Mouse (Mus musculus) embryonic facial prominence, embryonic 12.5 days (tissue): ENCODE measurements around the gene Ifnar2. TPM values are rescaled to one million over a fixed set of nuclear protein-coding genes. Genes with fewer than 3 reads are reported as not detected.
A peak's percentile ranks its signal among the peaks of the same experiment; 100 is the strongest.
"Not testable (repeated sequence)": the region's sequence is repeated elsewhere in the genome, so short reads cannot be mapped to it uniquely, and the experiment has no call there.

Experiments used
- ATAC-seq: fragments of 200-750 bp; cut with Nextera tagmentation; 2 replicates; pipeline ENCODE4 v1.8.0; 2017; ENCODE audit not compliant: insufficient number of reproducible peaks, insufficient read depth, low FRiP score, low TSS enrichment
- H3K27ac ChIP-seq: fragments of 300-500 bp; sonication (generic); 2 replicates; pipeline ENCODE4 v1.5.1; 2016; ENCODE audit warnings: mild to moderate bottlenecking
- H3K27me3 ChIP-seq: fragments of 300-500 bp; sonication (generic); 2 replicates; pipeline ENCODE4 v1.6.1; 2016; ENCODE audit warnings: mild to moderate bottlenecking, moderate library complexity
- H3K36me3 ChIP-seq: fragments of 300-500 bp; sonication (generic); 2 replicates; pipeline ENCODE4 v1.6.1; 2016; ENCODE audit warnings: mild to moderate bottlenecking
- H3K4me1 ChIP-seq: fragments of 300-500 bp; sonication (generic); 2 replicates; pipeline ENCODE4 v1.6.1; 2016
- H3K4me2 ChIP-seq: fragments of 300-500 bp; sonication (generic); replicated peaks from 2 replicates; pipeline ENCODE4 v1.6.1; 2016; ENCODE audit warnings: mild to moderate bottlenecking, moderate library complexity
- H3K4me3 ChIP-seq: fragments of 300-500 bp; sonication (generic); 2 replicates; pipeline ENCODE4 v1.5.1; 2016; ENCODE audit warnings: mild to moderate bottlenecking
- H3K9ac ChIP-seq: fragments of 300-500 bp; sonication (generic); 2 replicates; pipeline ENCODE4 v1.6.1; 2016; ENCODE audit warnings: mild to moderate bottlenecking, moderate library complexity
- H3K9me3 ChIP-seq: fragments of 300-500 bp; sonication (generic); 2 replicates; pipeline ENCODE4 v1.6.1; 2016; ENCODE audit warnings: mild to moderate bottlenecking, moderate library complexity
- WGBS: fragments of 180-500 bp; shearing (Covaris S2); methylation state at CpG from one replicate; pipeline ENCODE4 v1.1.7; 2016; 5-methylcytosine and 5-hydroxymethylcytosine counted together
- polyA plus RNA-seq: library from polyadenylated mRNA; unstranded; fragments of >200 nt; fragmentation: Nextera tagmentation; extraction: Ambion mirVana; gene quantifications from 2 replicates; pipeline ENCODE4 v1.2.1, GENCODE M21; 2016

The Ifnar2 gene
- polyA plus RNA-seq, 1 experiment from 2014 or later, result 42.6 TPM

DNA sequence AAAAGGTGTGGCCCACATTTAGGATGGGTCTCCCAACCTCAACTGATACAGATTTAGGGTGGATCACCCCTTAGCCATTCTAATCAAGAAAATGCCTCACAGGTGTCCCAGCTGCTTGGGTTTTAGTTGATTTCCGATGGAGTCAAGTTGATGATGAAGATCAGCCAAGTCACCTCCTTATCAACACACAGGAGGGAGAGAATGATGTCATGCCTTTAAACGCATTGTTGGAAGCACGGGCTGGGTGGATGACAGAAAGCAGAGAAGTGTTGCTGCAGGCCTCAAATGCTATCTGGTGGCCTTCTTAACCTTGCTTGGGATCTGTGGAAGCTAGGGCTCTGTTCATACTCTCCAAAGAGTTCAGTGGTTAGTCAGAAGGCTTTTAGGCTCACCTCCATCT, 61.5 kb downstream of the Ifnar2 start:
- H3K27me3 ChIP-seq, result no peaks in the 10 kb centered on the region
- no peak overlapping the region for H3K9ac ChIP-seq
- H3K27ac ChIP-seq, result no peak overlapping the region
- 92% methylated on average over 3 of the region's 3 CpGs for WGBS
- H3K4me1 ChIP-seq, result 0 out of 2 replicates have a peak, but pooled peaks cover 2% of the 10 kb centered on the region
- H3K36me3 ChIP-seq, result no peaks in the 10 kb centered on the region
- no peaks in the 10 kb centered on the region for H3K9me3 ChIP-seq
- H3K4me3 ChIP-seq, result no peak overlapping the region
- ATAC-seq, result no peak
- H3K4me2 ChIP-seq, result no peak overlapping the region

DNA sequence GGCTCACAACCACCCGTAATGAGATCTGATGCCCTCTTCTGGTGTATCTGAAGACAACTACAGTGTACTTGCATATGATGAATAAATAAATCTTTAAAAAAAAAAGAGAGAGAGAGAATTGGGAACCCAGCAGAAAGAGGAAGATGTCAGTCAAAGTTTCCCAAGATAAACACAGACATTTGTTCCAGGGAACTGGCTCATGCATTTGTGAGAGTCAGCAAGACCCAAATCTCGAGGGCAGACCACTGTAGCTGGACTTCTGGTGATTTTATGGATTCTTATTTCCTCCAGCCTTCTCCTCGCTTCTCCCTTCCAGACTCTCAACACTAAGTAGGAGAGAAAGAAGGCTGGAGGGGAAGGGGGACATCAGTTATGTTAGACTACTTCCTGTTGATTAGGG, 65.5 kb downstream of the Ifnar2 start:
- no peaks in the 10 kb centered on the region for H3K36me3 ChIP-seq
- 0 out of 2 replicates have a peak, but pooled peaks cover 2% of the 10 kb centered on the region for H3K4me1 ChIP-seq
- 59% methylated on average over 3 of the region's 3 CpGs for WGBS
- H3K4me3 ChIP-seq, result no peak overlapping the region
- H3K27ac ChIP-seq, result no peak overlapping the region
- no peaks in the 10 kb centered on the region for H3K27me3 ChIP-seq
- no peak overlapping the region for H3K4me2 ChIP-seq
- ATAC-seq, result no peak
- H3K9me3 ChIP-seq, result no peaks in the 10 kb centered on the region
- no peak overlapping the region for H3K9ac ChIP-seq

DNA sequence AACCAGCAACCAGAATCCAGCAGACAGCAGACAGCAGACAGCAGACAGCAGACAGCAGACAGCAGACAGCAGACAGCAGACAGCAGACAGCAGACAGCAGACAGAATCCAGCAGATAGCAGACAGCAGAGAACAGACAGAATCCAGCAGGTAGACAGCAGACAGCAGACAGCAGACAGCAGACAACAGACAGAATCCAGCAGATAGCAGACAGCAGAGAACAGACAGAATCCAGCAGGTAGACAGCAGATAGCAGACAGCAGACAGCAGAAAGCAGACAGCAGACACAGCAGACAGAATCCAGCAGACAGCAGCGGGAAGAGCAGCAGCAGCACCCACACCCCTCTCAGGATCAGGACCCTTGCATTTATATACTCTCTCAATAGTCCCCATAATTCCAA, 66.0 kb downstream of the Ifnar2 start:
- ATAC-seq, result not testable (repeated sequence)
- WGBS, result 92% methylated on average over 1 of the region's 1 CpGs

DNA sequence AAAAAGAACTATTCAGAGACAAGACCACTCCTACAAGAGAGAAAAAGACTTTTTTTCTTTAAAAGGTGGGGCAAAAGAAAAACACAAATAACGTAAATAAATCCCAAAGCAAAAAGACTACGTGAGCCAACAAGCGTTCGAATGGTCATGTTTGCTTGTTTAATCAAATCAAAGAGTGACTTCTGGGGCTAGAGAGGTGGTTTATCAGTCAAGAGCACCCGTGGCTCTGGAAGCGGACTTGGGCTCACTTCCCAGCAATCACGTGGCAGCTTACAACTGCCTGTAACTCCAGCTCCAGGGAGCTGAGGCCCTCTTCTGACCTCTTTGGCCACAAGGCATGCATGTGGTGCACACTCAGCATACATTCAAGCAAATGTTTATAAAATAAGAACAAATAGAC, 68.8 kb downstream of the Ifnar2 start:
- H3K9me3 ChIP-seq, result no peaks in the 10 kb centered on the region
- H3K36me3 ChIP-seq, result no peaks in the 10 kb centered on the region
- H3K9ac ChIP-seq, result no peak overlapping the region
- H3K27me3 ChIP-seq, result no peaks in the 10 kb centered on the region
- 58% methylated on average over 7 of the region's 7 CpGs for WGBS
- no peak overlapping the region for H3K4me2 ChIP-seq
- no peak overlapping the region for H3K27ac ChIP-seq
- H3K4me3 ChIP-seq, result no peak overlapping the region
- ATAC-seq, result no peak
- H3K4me1 ChIP-seq, result no peaks in the 10 kb centered on the region

More for the DNA sequence above, 66.0 kb downstream of the Ifnar2 start:
- not testable (repeated sequence) for H3K4me3 ChIP-seq, H3K9me3 ChIP-seq, H3K4me1 ChIP-seq, H3K27ac ChIP-seq, H3K4me2 ChIP-seq, H3K36me3 ChIP-seq, H3K9ac ChIP-seq, H3K27me3 ChIP-seq

DNA sequence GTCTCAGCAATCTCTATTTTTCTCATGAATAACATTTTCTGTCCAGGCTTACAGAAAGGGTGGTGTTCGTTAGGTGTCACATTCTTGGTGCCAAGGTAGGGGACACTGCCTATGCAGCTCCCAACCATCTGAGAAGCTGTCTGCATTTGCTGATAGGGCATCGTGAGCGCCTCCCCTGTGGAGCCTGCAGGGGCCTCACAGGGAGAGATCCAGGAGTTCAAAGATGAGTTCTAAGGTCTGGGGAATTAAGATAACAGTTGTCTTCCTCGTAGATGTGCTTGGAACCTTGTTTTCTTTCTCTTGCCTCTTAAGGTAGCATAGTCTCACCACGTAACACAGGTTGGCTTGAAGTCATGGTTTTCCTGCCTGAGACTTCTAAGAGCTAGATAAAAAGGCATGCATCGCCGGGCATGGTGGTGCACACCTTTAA, 69.2 kb downstream of the Ifnar2 start:
- 82% methylated on average over 7 of the region's 7 CpGs for WGBS
- Histone ChIP-seq H3K27me3 (no peaks in the 10 kb centered on the region), H3K9me3 (no peaks in the 10 kb centered on the region), H3K27ac (no peak overlapping the region), H3K4me2 (no peak overlapping the region), H3K36me3 (no peaks in the 10 kb centered on the region), H3K9ac (no peak overlapping the region), H3K4me3 (no peak overlapping the region), H3K4me1 (peaks cover under 1% of the 10 kb centered on the region; the same call in 1 of the 2 replicates)
- ATAC-seq, result no peak

DNA sequence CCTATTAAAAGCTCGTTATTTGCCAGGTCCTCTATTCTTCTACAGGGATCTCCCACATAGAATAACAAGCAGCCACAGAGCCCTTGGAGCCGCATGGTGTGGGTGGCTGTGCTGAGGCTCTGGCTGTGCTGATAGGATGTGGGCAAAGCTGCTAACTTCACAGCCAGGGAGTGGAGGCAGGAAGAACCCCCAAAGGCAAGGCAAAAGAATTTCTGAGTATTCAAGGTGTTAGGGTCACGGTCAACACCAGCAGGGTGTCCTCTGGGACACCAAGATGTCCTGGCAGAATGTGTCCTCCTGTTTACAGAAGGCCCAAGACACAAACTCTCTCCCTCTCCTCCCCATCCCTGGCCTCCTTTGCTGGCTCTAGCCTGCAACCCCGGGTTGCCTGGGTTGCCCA, 69.9 kb downstream of the Ifnar2 start:
- no peak overlapping the region for H3K4me3 ChIP-seq
- no peak overlapping the region for H3K4me2 ChIP-seq
- H3K27ac ChIP-seq, result no peak overlapping the region
- 73% methylated on average over 4 of the region's 4 CpGs for WGBS
- H3K9ac ChIP-seq, result no peak overlapping the region
- no peaks in the 10 kb centered on the region for H3K36me3 ChIP-seq
- no peak for ATAC-seq
- H3K27me3 ChIP-seq, result no peaks in the 10 kb centered on the region
- peaks cover 5% of the 10 kb centered on the region; the same call in 1 of the 2 replicates for H3K4me1 ChIP-seq
- no peaks in the 10 kb centered on the region for H3K9me3 ChIP-seq

DNA sequence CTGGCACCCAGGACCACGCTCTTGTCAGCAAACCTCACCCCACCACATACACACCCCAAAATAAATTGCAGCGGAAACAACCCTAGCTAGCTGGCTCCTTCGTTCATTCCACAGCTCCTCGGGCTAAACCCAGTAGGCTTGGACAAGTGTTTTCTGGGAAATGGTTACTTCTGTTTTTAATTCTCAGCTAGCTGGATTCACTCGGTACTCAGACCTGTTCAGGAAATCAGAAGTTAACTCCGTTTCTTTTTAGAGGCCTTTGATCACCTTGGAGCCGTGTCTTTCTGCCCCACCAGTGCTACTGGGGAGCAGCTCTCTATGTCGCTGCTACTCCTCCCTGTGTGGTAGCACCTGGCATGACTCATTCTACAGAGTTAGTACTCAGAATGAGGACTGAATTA, 70.6 kb downstream of the Ifnar2 start:
- Histone ChIP-seq H3K4me3 (no peak overlapping the region), H3K27ac (no peak overlapping the region), H3K4me2 (no peak overlapping the region), H3K4me1 (peaks cover 5% of the 10 kb centered on the region; the same call in 1 of the 2 replicates), H3K27me3 (no peaks in the 10 kb centered on the region), H3K9ac (no peak overlapping the region), H3K36me3 (no peaks in the 10 kb centered on the region), H3K9me3 (no peaks in the 10 kb centered on the region)
- no peak for ATAC-seq
- 40% methylated on average over 8 of the region's 8 CpGs for WGBS

DNA sequence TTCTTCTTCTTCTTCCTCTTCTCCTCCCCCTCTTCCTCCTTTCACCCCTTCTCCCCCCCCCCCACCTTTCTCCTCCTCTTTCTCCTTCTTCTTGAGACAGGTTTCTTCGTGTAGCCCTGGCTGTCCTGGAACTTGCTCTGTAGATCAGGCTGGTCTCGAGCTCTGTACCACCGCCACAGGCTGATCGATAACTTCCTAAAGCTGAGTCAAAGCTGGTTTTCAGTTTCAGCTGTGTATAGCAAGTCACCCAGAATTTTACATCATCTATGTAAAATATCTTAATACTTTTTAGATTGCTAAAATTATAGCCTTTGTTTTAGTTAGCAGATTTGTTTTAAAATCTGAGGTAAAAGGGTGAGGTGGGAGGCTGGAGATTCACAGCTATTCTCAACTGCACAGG, 72.3 kb downstream of the Ifnar2 start:
- ATAC-seq, result no peak
- Histone ChIP-seq H3K4me1 (peaks cover 5% of the 10 kb centered on the region; the same call in 1 of the 2 replicates), H3K36me3 (no peaks in the 10 kb centered on the region), H3K27ac (no peak overlapping the region), H3K9me3 (no peaks in the 10 kb centered on the region), H3K9ac (no peak overlapping the region), H3K27me3 (no peaks in the 10 kb centered on the region), H3K4me3 (no peak overlapping the region), H3K4me2 (no peak overlapping the region)
- 83% methylated on average over 4 of the region's 4 CpGs for WGBS

DNA sequence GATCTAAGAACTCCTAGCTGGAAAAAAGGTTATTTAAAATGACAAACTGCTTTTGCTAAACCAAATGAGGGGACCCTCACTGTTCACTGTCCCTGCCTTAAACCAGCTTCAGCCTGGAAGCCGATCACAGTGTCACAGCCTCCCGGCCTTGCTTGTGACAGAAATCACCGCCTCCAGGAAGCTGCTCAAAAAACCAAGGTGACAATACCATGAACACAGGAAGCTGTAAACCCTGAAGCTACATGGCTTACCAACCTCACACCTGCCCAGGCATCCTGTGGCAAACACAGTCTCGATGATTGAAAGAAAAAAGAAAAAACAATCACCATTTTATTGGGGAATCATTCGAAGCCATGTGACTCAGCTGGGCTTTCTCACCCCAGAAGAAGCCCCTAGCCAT, 73.0 kb downstream of the Ifnar2 start:
- Histone ChIP-seq H3K9me3 (no peaks in the 10 kb centered on the region), H3K4me3 (no peak overlapping the region), H3K4me2 (no peak overlapping the region), H3K27me3 (no peaks in the 10 kb centered on the region), H3K9ac (no peak overlapping the region), H3K27ac (no peak overlapping the region), H3K36me3 (no peaks in the 10 kb centered on the region), H3K4me1 (peaks cover 5% of the 10 kb centered on the region; the same call in 1 of the 2 replicates)
- no peak for ATAC-seq
- 88% methylated on average over 5 of the region's 5 CpGs for WGBS

DNA sequence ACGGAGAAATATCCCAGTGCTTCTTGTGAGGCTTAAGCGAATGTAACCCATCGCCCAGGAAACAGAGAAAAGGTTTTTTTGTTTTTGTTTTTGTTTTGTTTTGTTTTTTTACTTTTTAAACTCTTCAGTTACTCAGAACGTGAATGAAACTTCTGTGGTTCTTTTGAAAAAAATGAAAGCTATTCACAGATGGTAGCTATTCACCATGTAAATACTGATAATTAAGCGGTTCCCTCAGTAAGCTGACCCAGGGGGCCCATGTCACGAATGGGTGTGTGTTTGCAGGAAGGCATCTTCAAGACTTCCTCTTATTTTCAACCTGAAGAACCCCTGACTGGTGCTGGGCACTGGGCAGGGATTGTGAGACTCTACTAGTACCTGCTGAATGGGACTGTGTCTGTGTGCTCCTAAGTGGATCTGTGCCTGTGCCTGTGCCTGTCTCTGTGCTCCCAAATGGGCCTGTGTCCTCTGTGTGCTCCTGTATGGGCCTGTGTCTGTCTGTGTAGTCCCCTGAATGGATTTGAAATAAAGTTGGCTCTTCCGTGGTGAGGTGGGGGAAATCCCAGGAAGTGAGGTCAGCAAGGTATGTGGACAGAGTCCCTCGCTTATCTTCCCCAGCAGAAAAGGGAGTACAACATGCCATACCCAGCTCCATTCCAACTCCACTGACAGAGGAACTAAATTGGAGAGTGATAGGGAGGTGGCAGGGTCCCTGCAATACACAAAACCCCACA, 74.4 kb downstream of the Ifnar2 start:
- Histone ChIP-seq H3K9ac (no peak overlapping the region), H3K27ac (no peak overlapping the region)

DNA sequence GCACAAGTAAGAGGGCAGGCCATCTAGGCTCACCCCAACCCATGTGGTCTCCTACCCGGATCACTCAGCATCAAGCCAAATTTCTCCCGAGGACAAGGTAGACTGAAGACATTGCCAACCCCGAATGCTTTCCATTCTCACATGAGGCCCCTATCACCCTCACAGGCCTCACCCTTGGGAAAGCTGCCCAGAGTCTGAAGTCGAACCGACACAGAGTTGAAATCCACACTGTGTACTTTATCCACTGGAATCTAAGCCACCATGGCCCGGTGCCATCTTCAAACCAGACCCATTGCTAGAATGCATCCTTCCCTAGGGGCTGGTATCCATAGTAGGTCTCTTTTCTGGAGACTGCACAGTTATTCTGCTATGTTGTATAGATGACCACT, 74.9 kb downstream of the Ifnar2 start:
- peak; percentile 15; the same call in 1 of the 2 replicates for ATAC-seq
- H3K4me2 ChIP-seq, result no peak overlapping the region
- no peaks in the 10 kb centered on the region for H3K9me3 ChIP-seq
- no peak overlapping the region for H3K27ac ChIP-seq
- H3K9ac ChIP-seq, result no peak overlapping the region
- H3K36me3 ChIP-seq, result no peaks in the 10 kb centered on the region
- peaks cover 5% of the 10 kb centered on the region; the same call in 1 of the 2 replicates for H3K4me1 ChIP-seq
- no peak overlapping the region for H3K4me3 ChIP-seq
- no peaks in the 10 kb centered on the region for H3K27me3 ChIP-seq
- WGBS, result 83% methylated on average over 6 of the region's 6 CpGs

More for the DNA sequence above, 74.4 kb downstream of the Ifnar2 start:
- Histone ChIP-seq H3K4me3 (no peak overlapping the region), H3K27me3 (no peaks in the 10 kb centered on the region), H3K9me3 (no peaks in the 10 kb centered on the region), H3K4me1 (peaks cover 5% of the 10 kb centered on the region; the same call in 1 of the 2 replicates), H3K4me2 (no peak overlapping the region), H3K36me3 (no peaks in the 10 kb centered on the region)
- 48% methylated on average over 8 of the region's 8 CpGs for WGBS
- ATAC-seq, result no peak

DNA sequence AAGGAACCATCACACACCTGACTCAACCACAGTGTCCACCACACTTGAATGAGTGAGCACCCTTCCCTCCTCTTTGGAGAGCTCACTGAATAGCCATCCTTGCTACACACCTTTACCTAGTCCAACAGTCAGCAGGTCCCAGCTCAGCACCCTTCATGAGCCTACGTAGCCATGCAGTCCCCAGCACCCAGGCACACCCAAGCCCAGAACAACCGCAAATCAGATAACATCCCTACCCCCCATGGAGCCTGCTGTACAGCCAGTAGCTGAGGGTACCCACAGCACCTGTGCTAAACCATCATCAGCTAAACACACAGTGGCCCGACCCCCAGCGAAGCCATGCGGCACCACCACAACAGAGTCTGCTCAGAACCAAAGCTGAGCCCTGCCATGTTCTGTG, 75.5 kb downstream of the Ifnar2 start:
- peaks cover 5% of the 10 kb centered on the region; the same call in 1 of the 2 replicates for H3K4me1 ChIP-seq
- 0 out of 2 replicates have a peak, but pooled peaks have one; percentile 41 for ATAC-seq
- no peaks in the 10 kb centered on the region for H3K27me3 ChIP-seq
- H3K27ac ChIP-seq, result no peak overlapping the region
- H3K9me3 ChIP-seq, result no peaks in the 10 kb centered on the region
- 96% methylated on average over 5 of the region's 5 CpGs for WGBS
- no peaks in the 10 kb centered on the region for H3K36me3 ChIP-seq
- no peak overlapping the region for H3K4me3 ChIP-seq
- H3K4me2 ChIP-seq, result no peak overlapping the region
- H3K9ac ChIP-seq, result no peak overlapping the region
